Mouse (Mus musculus): ENCODE data around the gene Rufy4. TPM values are rescaled to one million over a fixed set of nuclear protein-coding genes. Genes with fewer than 3 reads are reported as not detected.
"Not testable (repeated sequence)": the region's sequence is repeated elsewhere in the genome, so short reads cannot be mapped to it uniquely, and the experiment has no call there.

The Rufy4 gene
- total RNA-seq, 2 experiments from 2014 or later: 0.21 TPM; not detected in 1

DNA sequence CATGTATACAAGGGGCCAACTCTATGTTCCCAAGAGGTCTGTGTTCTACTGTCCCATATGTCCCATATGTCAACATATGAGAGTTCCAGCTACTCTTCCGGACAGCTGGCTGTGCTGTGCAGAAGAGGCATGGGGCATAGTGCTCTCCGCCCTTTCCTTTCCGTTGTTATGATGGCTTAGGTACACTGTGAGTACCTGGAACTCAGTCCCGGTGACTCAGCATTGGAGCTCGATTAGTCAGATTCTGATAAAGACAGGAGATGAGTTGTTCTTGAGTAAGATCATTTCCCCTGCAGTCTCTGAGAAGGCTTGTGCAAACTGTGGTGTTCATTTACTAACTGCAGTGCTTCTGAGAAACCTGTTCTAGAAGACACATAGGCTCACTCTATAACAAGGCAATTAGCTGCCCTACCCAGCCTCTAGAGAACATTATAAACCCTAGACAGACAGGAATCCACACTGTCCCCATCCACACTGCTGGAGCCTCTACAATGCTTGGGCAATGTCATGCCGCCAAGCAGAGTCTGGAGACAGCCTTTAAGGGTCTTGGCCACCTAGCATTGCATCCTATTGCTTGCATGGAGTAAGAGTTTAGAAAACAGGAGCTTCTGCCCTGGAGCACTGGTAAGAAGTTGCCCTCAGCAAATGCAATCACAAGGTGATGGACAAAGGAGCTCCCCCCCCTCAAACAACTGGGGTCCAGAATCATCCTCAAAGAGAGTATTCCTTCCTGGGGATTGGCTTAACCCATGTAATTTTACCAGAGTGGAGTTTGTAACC, 24.0 kb downstream of the Rufy4 start:
- no peak for DNase-seq (ENCODE audit: low spot score in 2 of 2)

DNA sequence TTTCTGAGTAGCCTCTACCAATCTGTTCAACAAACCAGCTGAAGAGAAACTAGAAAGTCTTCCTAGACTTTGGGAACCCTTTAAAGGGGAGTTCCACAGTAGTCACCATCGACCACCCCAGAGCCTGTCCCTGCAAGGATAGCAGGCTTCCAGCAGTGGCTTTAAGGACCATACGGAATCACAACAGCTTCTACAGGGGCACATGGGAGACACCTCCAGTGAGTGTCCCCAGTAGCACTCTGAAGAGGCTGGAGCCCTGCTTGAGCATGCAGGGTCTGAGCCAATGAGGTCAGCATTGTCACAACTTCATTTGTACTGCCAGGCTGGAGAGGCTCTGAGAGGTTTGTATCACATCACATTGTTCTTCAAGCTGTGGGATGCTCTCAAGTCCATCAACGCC, 24.8 kb downstream of the Rufy4 start:
- DNase-seq (ENCODE audit: low spot score in 2 of 2): no peak

DNA sequence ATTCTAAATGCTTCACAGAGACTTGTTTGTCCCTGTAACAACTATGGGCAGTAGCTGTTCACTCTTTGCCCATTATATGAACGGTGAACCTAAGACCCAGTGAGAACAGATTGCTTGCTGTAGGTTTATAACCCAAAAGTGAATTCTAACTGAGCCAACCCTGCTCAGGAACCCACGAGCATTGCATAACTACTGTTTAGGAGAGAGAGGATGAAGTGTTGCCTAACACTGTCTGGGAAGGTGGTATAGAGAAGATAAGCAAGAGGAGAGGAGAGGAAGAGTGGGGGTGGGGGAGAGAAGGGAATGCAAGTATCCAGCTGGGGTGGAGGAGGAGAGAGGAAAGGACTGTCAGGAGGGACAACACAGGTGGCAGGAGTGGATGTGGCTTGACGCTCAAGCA, 25.8 kb downstream of the Rufy4 start:
- no peak for DNase-seq (ENCODE audit: low spot score in 2 of 2)

DNA sequence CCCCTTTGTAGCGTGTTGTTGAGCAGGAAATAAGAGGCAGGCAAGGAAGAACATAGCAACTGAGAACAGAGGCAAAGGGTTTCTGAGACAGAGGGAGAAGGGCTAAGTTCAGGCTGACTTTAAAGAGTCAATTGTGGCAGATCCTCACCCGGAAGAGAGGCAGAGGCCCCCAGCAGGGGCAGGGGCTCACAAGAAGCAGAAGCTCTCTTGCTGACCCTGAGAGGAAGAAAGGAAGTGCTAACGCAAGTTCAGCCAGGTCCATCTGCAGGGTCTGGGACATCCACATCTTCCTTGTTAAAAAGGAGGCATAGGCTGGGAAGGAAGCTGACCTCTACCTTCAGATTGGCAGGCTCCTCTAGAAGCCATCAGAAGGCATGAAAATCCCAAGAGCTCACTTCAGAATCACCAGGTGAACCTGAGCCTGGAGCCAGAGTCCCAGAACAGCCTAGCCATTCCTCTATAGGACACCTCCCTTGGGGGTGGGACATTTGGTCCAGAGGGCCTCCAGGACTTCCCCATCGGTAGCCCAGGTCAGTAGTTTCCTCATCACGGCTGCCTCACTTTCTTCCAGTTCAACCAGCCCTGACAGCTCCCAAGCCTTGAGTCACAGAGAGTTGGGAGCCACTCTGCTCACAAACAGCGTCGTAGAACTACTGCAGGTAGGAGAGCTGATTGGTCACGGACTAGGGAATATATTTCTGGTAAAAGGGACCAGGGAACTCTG, 28.3 kb downstream of the Rufy4 start, which contains the start of gene Cxcr2:
TSS of gene Cxcr2 (plus strand) at position 529 of the 724 bp plus-strand sequence.
- no peak for DNase-seq (ENCODE audit: low spot score in 2 of 2)

DNA sequence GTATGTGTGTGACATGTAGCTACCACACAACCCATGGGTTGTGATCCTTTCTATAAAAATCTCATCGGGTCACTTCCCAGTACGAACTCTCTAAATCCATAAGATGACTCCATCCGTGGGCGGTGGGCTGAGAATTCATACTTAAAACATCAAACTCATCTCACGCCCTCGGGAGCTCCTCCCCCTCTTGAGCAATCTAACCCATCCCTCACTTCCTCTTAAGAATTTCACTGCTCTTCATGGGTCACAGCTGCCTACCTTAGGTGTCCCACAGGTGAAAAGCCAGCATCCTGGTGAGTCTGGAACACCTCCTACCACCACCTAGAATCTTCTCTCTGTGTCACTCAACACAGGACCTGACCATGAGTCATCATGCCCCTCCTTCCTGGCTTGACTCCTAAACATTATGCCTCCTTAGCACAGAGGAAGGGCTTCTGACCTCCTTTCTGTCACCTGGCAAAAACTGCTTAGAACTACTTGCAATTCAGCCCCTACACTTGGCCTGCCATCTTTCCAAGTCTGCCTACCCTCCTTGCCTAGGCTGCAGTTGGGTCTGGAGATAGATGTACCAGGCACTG, 30.2 kb downstream of the Rufy4 start:
- DNase-seq (ENCODE audit: low spot score in 2 of 2): no peak

DNA sequence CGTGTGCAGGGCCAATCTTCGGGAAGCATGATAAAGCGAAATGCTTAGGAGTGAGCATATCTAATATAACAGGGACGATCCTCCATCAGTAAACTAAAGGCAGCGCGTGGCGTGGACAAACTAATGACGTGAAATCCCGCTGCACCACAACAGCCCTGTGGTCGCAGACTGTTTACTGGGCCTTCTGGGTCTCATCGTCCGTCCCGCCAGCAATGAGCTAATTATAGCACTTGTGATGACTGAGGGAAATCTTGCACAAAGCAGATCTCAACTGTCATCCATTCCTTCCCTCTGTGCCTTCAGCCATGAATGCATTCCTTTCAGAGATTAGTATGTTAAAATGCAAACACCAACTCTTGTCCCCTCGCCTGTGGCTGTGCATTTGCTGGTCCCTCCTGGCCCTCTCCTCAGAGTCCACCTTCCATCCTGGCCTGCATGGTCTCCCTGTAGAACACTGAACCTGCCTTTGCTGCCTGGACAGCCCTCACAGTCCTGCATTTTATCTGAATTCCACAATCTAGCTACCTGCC, 31.1 kb downstream of the Rufy4 start:
- DNase-seq (ENCODE audit: low spot score in 2 of 2): no peak

DNA sequence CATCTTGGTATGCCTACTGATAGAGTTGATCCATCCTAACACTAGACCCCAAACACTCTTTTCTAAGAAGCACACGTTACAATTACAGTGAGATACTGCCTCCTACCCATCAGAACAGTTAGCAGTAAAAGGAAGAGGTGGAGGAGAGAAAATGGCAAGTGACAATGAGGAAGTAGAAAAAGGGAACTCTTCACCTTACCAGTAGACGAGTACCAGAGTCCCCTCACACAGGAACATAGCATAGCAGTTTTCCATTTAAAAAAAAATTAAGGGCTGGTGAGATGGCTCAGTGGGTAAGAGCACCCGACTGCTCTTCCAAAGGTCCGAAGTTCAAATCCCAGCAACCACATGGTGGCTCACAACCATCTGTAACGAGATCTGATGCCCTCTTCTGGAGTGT, 34.3 kb downstream of the Rufy4 start:
- not testable (repeated sequence) for DNase-seq (ENCODE audit: low spot score in 2 of 2)

DNA sequence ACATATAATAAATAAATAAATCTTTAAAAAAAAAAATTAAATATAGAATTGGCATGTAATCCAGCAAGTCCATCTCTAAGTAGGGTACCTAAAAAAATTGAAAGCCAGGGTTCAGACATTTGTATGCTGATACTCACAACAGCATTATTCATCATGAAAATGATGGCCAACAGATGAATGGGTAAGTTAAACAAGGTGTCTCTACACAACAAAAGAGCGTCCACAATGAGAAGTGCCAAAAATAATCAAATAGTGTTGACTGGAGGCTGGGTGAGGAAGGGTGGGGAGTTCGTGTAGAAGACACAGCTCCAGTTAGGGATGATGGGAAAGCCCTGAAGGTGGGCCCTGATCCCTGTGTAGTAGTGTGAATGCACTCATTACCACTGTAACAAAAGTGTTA, 34.7 kb downstream of the Rufy4 start:
- no peak for DNase-seq (ENCODE audit: low spot score in 2 of 2)

DNA sequence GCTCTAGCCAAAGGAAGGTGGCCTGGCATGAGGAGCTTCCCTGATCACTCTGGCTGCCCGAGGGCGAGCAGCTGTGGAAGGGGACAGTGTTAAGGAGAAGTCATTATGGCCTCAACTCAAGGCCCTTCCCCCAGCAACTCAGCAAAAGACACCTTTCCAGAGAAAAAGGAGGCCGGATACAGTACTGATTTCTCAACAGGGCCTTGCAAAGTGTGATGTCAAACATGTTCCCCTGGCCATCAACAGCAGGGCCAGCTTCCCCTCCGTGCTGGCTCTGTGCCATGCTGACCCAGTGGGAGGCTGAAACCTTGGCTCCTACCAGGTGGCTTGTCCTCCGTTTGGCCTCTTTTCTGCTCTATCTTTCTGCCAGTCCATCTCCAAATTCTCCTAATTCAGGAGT, 41.8 kb downstream of the Rufy4 start:
- DNase-seq (ENCODE audit: low spot score in 2 of 2): no peak

DNA sequence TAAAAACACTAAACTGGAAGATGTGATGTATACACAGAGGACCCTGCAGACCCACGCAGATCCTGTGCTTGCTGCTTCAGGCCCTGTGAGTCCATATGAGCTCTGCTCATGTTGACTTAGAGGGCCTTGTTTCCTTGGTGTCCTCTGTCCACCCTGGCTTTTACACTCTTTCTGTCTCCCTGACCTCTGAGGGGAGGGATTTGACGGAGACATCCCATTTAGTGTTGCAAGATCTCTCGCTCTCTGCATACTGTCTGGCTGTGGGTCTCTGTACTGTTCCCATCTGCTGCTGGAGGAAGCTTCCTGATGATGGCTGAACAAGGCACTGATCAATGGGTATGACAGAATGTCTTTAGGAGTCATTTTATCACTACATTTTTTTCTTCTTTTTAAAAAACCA, 44.4 kb downstream of the Rufy4 start:
- DNase-seq (ENCODE audit: low spot score in 2 of 2): no peak

DNA sequence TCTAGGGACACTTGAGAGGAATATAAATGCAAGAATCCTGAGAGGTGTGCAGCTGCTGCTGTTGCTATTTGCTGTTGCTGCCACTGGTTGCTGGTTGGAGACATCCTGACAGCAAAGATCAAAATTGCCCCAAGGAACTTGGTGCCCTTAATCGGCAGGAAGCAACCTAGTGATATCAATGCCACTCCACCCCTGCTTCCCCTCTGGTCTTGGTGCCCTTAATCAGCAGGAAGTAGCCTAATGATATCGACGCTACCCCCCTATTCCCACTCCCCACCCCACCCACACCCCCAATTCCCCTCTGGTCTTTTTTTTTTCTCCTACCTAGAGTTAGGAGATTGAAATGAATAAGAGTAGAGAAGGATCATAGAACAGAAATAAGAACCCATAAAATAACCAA, 47.4 kb downstream of the Rufy4 start:
- DNase-seq (ENCODE audit: low spot score in 2 of 2): no peak

DNA sequence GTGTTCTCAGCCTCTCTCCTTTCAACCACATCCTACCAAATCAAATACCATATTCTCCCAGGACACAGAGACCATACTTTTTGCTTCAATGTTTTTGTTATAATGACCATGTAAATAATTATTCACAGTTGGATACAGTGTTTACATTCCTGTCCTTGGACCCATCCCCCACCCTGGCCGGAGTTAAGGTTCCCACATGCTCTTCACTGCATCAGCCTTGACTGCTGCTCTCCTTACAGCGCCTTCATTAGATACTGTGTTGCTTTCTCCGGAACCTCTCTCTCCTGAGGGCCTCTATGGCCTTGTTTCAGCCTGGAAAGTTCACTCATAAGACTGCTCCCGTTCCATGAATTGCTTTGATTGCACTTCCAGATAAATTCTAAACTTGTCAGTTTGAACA, 50.4 kb downstream of the Rufy4 start:
- DNase-seq (ENCODE audit: low spot score in 2 of 2): no peak

DNA sequence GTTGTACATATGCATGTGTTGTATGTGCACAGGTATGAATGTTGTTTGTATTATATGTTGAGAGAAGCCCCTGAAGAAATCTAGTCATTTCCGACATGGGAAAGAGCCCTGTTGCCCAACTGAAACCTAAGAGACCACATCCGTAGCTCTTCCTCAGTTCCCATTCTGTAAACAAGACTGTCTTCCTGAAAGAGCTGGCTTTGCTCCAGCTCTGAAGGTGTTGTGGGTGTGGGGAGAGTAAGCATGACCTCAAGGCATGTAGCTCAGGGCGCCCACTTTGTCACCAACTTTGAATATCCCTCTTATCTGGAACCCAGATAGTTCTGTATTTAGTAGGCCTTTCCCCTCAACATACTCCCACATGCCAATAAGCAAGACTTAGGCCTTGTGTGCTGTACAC, 53.3 kb downstream of the Rufy4 start:
- DNase-seq (ENCODE audit: low spot score in 2 of 2): no peak

DNA sequence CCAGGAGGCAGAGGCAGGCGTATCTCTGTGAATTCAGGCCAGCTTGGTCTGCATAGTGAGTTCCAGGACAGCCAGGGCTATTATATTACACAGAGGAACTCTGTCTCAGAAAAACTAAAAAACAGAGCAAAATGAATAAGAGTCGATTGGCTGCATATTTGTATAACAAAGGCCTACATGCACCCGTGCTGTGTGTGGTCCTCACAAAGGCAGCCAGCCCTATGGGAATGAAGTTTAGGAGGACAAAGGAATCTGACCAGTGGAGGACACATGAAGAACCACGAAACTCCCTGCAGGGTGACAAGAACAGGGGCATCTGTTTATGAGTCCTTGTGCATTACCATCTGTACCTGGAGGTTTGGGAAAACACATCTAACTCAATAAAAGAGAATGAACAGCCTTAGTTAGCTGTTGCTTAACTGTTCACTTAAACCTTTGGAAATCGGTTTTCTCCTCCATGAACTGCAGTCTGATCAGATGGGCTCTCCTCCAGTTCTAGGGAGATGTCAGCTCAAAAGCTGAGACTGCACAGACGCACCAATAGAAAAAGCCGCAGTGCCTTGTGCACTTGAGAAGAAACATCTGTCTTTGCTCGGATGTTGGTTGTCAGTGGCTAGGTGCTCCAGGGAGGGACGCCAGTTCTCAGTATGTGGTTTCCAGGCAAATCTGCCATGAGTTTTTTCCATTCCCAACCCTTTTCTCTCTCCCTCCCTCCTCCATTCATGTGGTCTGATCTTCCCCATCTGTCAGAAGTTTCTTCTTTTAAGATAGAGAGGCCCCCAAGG, 54.5 kb downstream of the Rufy4 start:
- DNase-seq (ENCODE audit: low spot score in 2 of 2): no peak

DNA sequence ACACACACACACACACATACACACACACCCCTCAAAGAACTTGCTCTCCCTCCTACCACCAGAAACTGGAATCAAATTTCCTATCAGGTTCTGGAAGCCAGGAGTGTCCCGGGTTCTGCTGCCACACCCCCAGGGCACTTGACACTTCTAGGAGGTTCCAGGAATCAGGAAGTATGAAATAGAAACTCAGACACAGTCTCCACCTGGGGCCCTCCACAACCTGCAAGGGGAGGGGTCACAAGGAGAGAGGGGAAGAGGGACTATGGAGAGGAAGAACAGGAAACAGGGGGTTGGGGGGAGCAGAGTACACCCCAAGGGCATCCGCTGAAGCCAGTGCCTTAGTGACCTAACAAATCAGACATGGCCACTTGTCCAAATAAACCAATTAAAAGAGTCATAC, 56.1 kb downstream of the Rufy4 start:
- no peak for DNase-seq (ENCODE audit: low spot score in 2 of 2)

DNA sequence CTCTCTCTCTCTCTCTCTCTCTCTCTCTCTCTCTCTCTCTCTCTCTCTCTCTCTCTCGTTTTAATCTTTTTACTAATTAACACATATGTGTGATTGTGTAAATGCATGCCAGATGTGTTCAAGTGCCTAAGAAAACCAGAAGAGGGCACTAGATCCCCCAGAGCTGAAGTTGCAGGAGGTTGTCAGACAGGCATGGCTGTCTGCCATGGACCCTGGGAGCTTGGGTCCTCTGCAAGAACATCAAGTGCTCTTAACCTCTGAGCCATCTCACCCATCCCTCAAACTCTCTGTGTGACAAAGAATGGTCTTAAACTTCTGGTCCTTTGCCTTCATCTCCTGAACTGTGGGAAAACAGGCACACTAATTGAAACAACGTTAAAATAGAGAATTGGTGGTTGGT, 57.7 kb downstream of the Rufy4 start:
- no peak for DNase-seq (ENCODE audit: low spot score in 2 of 2)

DNA sequence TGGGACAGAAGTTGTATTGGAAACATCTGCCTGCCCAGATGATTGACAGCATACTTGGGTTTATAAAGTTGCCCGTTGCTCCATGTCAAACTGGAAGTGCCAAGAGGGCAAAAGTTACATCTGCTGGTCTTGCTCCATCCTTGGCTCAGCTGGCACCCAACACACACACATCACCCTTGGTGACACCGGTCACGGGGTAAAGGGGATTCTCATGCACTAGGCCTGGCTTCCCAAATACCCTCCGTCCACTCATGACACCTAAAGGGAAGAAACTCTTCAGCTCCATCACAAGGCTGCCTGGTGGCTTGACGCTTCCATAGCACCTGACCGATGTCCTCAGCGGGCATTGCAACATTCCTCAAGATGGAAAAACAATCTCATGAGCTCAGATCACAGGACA, 65.1 kb downstream of the Rufy4 start:
- DNase-seq (ENCODE audit: low spot score in 2 of 2): no peak

DNA sequence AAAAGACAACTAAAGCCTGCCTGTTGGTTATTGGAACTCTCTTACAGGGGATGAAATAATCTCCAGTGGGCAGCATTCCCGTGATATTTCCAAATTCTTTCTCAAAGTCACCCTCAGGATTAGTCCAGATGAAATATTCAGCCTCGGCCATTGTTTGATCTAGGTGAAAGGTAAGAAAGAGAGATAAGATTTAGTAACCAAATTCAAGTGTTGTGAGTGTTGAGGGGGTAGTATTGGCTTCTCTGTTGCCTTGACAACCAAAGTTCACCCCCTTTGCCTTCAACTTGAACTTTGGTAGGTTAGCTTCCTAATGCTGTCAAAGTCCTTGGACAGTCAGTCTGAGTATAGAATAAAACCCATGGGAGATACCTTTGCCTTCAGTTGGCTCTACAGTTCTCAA, 67.4 kb downstream of the Rufy4 start:
- DNase-seq (ENCODE audit: low spot score in 2 of 2): no peak

DNA sequence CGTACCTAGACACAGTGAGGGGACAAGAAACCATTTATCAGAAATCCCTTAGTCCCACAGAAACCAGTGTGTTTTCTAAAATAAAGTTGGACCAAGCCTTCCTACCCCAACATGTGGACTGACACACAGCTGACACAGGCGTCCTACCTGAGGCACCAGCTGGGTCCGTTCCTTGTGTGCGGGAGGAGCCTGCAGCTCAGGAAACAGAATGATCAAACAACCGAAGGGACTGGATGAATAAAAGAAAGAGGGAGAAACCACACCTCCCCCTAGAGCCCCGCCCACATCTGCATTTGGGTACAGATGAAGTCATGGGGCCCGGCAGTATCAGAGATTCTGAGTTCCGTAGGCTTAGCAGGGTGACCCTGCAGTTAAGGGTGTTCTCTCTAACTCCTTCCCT, 69.1 kb downstream of the Rufy4 start, which contains the start of gene Cxcr1:
TSS of gene Cxcr1 (minus strand) at position 187 of the 400 bp plus-strand sequence.
- no peak for DNase-seq (ENCODE audit: low spot score in 2 of 2)

DNA sequence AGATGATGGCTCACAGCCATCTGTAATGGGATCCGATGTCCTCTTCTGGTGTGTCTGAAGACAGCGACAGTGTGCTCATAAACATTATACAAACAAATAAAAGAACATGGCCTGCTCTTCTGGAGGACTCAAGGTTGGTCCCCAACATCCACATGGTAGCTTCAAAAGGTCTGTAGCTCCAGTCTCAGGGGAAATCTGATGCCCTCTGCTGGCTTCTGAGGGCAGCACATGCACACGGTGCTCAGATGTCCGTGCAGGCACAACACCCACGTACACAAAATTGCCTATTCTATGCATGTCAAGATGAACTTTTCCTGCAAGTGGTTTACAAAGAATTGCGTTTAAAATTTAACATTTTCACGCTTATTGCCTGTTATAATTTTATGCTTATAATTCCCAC, 70.6 kb downstream of the Rufy4 start:
- DNase-seq (ENCODE audit: low spot score in 2 of 2): no peak
